18 mouse cellular contexts compared by ENCODE assay signal in genomic region chr16:36087846-36088245, GRCm38 (mm10). TPM values are rescaled to one million over a fixed set of nuclear protein-coding genes. Genes with fewer than 3 reads are reported as not detected.
DNase-seq lines count a peak whose midpoint lies in the region; ATAC-seq lines count a peak whose summit lies in the region.
"Had no signal": no experiment of that assay in that cellular context is flagged by ENCODE, and none has a peak within 500 bp of the region (broad histone marks: within the 10 kb centered on the region; RNA-seq: fewer than 3 reads in every experiment).

No protein-coding gene starts in this region.

- no peak overlapping the region for H3K9ac ChIP-seq in kidney, embryonic 16.5 days (replicated peaks; ENCODE audit: low read length)
- H3K9ac ChIP-seq in intestine, embryonic 15.5 days = no peak overlapping the region
- H3K9ac ChIP-seq in liver, embryonic 16.5 days (ENCODE audit: low read depth, low read length) = no peak overlapping the region
- H3K9ac ChIP-seq: neural tube, embryonic 15.5 days had no signal

- H3K4me1 ChIP-seq in kidney, embryonic 16.5 days (ENCODE audit: insufficient read depth, low read length) = no peaks in the 10 kb centered on the region
- H3K4me1 ChIP-seq in intestine, embryonic 15.5 days (replicated peaks) = no peaks in the 10 kb centered on the region
- peaks cover 3% of the 10 kb centered on the region; the same call in 1 of the 2 replicates for H3K4me1 ChIP-seq in liver, embryonic 16.5 days (ENCODE audit: control insufficient read depth, low read depth, low read length)
- H3K4me1 ChIP-seq: neural tube, embryonic 15.5 days had no signal

- H3K27ac ChIP-seq in kidney, embryonic 16.5 days (ENCODE audit: low read length) = no peak overlapping the region
- H3K27ac ChIP-seq in intestine, embryonic 15.5 days = peak overlapping the region; percentile 66
- H3K27ac ChIP-seq in liver, embryonic 16.5 days (ENCODE audit: low read length) = peak overlapping the region; percentile 39
- H3K27ac ChIP-seq: neural tube, embryonic 15.5 days had no signal

- no peak overlapping the region for H3K4me2 ChIP-seq in kidney, embryonic 16.5 days (replicated peaks; ENCODE audit: low read depth, low read length)
- H3K4me2 ChIP-seq in intestine, embryonic 15.5 days (replicated peaks) = no peak overlapping the region
- no peak overlapping the region for H3K4me2 ChIP-seq in liver, embryonic 16.5 days (ENCODE audit: low read depth, low read length)
- H3K4me2 ChIP-seq: neural tube, embryonic 15.5 days had no signal

- H3K27me3 ChIP-seq in kidney, embryonic 16.5 days (ENCODE audit: insufficient read depth, low read length) = no peaks in the 10 kb centered on the region
- no peaks in the 10 kb centered on the region for H3K27me3 ChIP-seq in intestine, embryonic 15.5 days (replicated peaks)
- no peaks in the 10 kb centered on the region for H3K27me3 ChIP-seq in liver, embryonic 16.5 days (ENCODE audit: control insufficient read depth, insufficient read depth, low read depth, low read length)
- H3K27me3 ChIP-seq: neural tube, embryonic 15.5 days; Patski had no signal

- WGBS in kidney, embryonic 16.5 days = 77% methylated on average over 4 of the region's 4 CpGs
- 41% methylated on average over 4 of the region's 4 CpGs for WGBS in intestine, embryonic 15.5 days
- WGBS in liver, embryonic 16.5 days (ENCODE audit: insufficient replicate concordance) = 58% methylated on average over 4 of the region's 4 CpGs

- H3K9me3 ChIP-seq in kidney, embryonic 16.5 days (ENCODE audit: low read length) = no peaks in the 10 kb centered on the region
- no peaks in the 10 kb centered on the region for H3K9me3 ChIP-seq in intestine, embryonic 15.5 days
- H3K9me3 ChIP-seq in liver, embryonic 16.5 days (replicated peaks; ENCODE audit: control insufficient read depth, low read length) = no peaks in the 10 kb centered on the region
- H3K9me3 ChIP-seq: neural tube, embryonic 15.5 days had no signal

- ATAC-seq in kidney, embryonic 16.5 days (ENCODE audit: low FRiP score, low TSS enrichment) = no peak
- peak; percentile 96 for ATAC-seq in intestine, embryonic 15.5 days
- peak; percentile 94 for ATAC-seq in liver, embryonic 16.5 days (ENCODE audit: low read depth)
- ATAC-seq: CD4-positive, CD25-positive, alpha-beta regulatory T cell, adult 4 months; midbrain, embryonic 16.5 days; Patski had no signal

- peaks cover 29% of the 10 kb centered on the region for H3K36me3 ChIP-seq in kidney, embryonic 16.5 days (ENCODE audit: insufficient read depth, low read length)
- peaks cover 6% of the 10 kb centered on the region; the same call in 1 of the 2 replicates for H3K36me3 ChIP-seq in intestine, embryonic 15.5 days
- peaks cover 9% of the 10 kb centered on the region for H3K36me3 ChIP-seq in liver, embryonic 16.5 days (ENCODE audit: control insufficient read depth, insufficient read depth)

- peak; percentile 19 for DNase-seq in kidney, adult 18-20 months
- peak; percentile 37 for DNase-seq in kidney, postnatal 10 days
- DNase-seq in right cerebral cortex, postnatal 10 days (ENCODE audit: low spot score in 2 of 2) = no peak
- no peak for DNase-seq in right cerebral cortex, postnatal 36 days (ENCODE audit: low spot score in 2 of 2)
- no peak for DNase-seq in adrenal gland, postnatal 36 days
- DNase-seq: lung, adult 2 months; right cerebral cortex, adult 18-20 months had no signal

- no peak overlapping the region for H3K4me3 ChIP-seq in kidney, embryonic 16.5 days (ENCODE audit: low read length)
- H3K4me3 ChIP-seq in intestine, embryonic 15.5 days (replicated peaks) = no peak overlapping the region
- H3K4me3 ChIP-seq in liver, embryonic 16.5 days (ENCODE audit: low read depth, low read length) = no peak overlapping the region
- H3K4me3 ChIP-seq: neural tube, embryonic 15.5 days had no signal

RNA-seq across cellular contexts. Expression of gene Ccdc58, which starts 16.4 kb away (rescaled TPM):
- 80.7 and 86.8 TPM in 2 replicates for polyA plus RNA-seq in kidney, embryonic 16.5 days (2015; fragmentation: Nextera tagmentation; extraction: Ambion mirVana)
- polyA plus RNA-seq in intestine, embryonic 15.5 days (2015; fragmentation: Nextera tagmentation; extraction: Ambion mirVana) = 111 and 125 TPM in 2 replicates
- 43.8 and 44.6 TPM in 2 replicates for polyA plus RNA-seq in liver, embryonic 16.5 days (2015; fragmentation: Nextera tagmentation; extraction: Ambion mirVana)
- total RNA-seq in adrenal gland, postnatal 36 days (2021) = 10 to 100 TPM; 40.4 to 55.3 TPM

RNA-seq across cellular contexts. Expression of gene Fam162a, which starts 16.5 kb away (rescaled TPM):
- polyA plus RNA-seq in kidney, embryonic 16.5 days (2015; fragmentation: Nextera tagmentation; extraction: Ambion mirVana) = 317 and 325 TPM in 2 replicates
- polyA plus RNA-seq in intestine, embryonic 15.5 days (2015; fragmentation: Nextera tagmentation; extraction: Ambion mirVana) = 465 and 500 TPM in 2 replicates
- 223 and 235 TPM in 2 replicates for polyA plus RNA-seq in liver, embryonic 16.5 days (2015; fragmentation: Nextera tagmentation; extraction: Ambion mirVana)
- total RNA-seq in adrenal gland, postnatal 36 days (2021) = 100 to 1,000 TPM; 140 to 185 TPM

RNA-seq across cellular contexts. Expression of gene Csta1, which starts 43.2 kb away (rescaled TPM):
- 0.05 and 0.12 TPM in 2 replicates for polyA plus RNA-seq in kidney, embryonic 16.5 days (2015; fragmentation: Nextera tagmentation; extraction: Ambion mirVana)
- 0.08 and 0.09 TPM in 2 replicates for polyA plus RNA-seq in intestine, embryonic 15.5 days (2015; fragmentation: Nextera tagmentation; extraction: Ambion mirVana)
- 0.02 and 0.04 TPM in 2 replicates for polyA plus RNA-seq in liver, embryonic 16.5 days (2015; fragmentation: Nextera tagmentation; extraction: Ambion mirVana)
- not detected for total RNA-seq in adrenal gland, postnatal 36 days (2021)
- total RNA-seq: adrenal gland, adult 18-20 months; granulocyte monocyte progenitor cell, adult 5-6 weeks had no signal
- polyA plus RNA-seq: CD4-positive, CD25-positive, alpha-beta regulatory T cell, adult 4 months; cortical plate, adult 2 months; frontal cortex, adult 2 months; midbrain, embryonic 16.5 days; neural tube, embryonic 15.5 days had no signal

RNA-seq across cellular contexts. Expression of gene Wdr5b, which starts 46.9 kb away (rescaled TPM):
- 8.5 and 9.3 TPM in 2 replicates for polyA plus RNA-seq in kidney, embryonic 16.5 days (2015; fragmentation: Nextera tagmentation; extraction: Ambion mirVana)
- 7.0 and 7.8 TPM in 2 replicates for polyA plus RNA-seq in intestine, embryonic 15.5 days (2015; fragmentation: Nextera tagmentation; extraction: Ambion mirVana)
- 2.1 and 2.2 TPM in 2 replicates for polyA plus RNA-seq in liver, embryonic 16.5 days (2015; fragmentation: Nextera tagmentation; extraction: Ambion mirVana)
- 1 to 10 TPM; 4.2 TPM for total RNA-seq in adrenal gland, postnatal 36 days (2021)

Comparison
In these comparisons a context has a peak if more than half of its experiments do, and no peak if none do; other contexts are left out.
1. DNase-seq: peak in kidney, adult 18-20 months (single experiment) and kidney, postnatal 10 days (single experiment); none in right cerebral cortex, postnatal 10 days (0 of 2), right cerebral cortex, postnatal 36 days (0 of 2) and adrenal gland, postnatal 36 days (0 of 2).